Mouse (Mus musculus): ENCODE results near the gene Fbxl17. TPM values are rescaled to one million over a fixed set of nuclear protein-coding genes. Genes with fewer than 3 reads are reported as not detected.

Fbxl17 gene
- polyA plus RNA-seq, 1 experiment from 2014 or later = 29.0 TPM

- no peak overlapping the region for H3K4me3 ChIP-seq (replicated peaks)
- no peaks in the 10 kb centered on the region for H3K9me3 ChIP-seq
- peak overlapping the region; percentile 38 for H3K4me2 ChIP-seq (replicated peaks)
- 8% methylated on average over 5 of the region's 5 CpGs for WGBS
- peaks cover 52% of the 10 kb centered on the region for H3K4me1 ChIP-seq (replicated peaks)
- H3K27me3 ChIP-seq = no peaks in the 10 kb centered on the region
- 0 out of 2 replicates have a peak overlapping the region, but pooled peaks have one; percentile 23 for H3K9ac ChIP-seq (replicated peaks)
- ATAC-seq = peak; percentile 92
- peak overlapping the region; percentile 95 for H3K27ac ChIP-seq
- no peaks in the 10 kb centered on the region for H3K36me3 ChIP-seq
Measured at GRCm38 (mm10) chr17:63145311-63145741, 354.5 kb downstream of the Fbxl17 start.

GRCm38 (mm10) chr17:63143825-63144224 lies 356.0 kb downstream of the Fbxl17 start:
- Histone ChIP-seq H3K9me3 (no peaks in the 10 kb centered on the region), H3K27ac (peak overlapping the region; percentile 83), H3K9ac (replicated peaks) (no peak overlapping the region), H3K4me2 (replicated peaks) (peak overlapping the region; percentile 27; the same call in 1 of the 2 replicates), H3K4me1 (replicated peaks) (peaks cover 53% of the 10 kb centered on the region), H3K27me3 (no peaks in the 10 kb centered on the region), H3K4me3 (replicated peaks) (no peak overlapping the region), H3K36me3 (no peaks in the 10 kb centered on the region)
- no peak for ATAC-seq
- 14% methylated on average over 7 of the region's 7 CpGs for WGBS

DNA sequence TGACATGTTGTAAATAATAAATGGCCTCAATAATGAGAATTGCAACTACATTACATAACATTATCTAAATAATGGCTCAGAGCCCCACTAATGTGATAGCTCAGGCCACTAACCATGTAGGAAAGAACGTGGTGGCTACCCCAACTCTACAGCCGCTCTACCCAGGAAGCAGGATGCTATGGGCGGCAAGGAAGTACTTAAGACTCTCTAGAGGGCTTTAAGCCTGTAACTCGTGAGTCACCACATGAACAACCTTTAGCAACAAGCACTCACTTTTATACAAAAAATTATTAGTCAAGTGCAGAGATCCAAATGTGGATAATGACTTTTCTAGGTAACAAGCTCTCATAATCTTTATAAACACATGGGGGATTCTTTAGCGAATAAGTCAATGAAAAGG lies 365.0 kb downstream of the Fbxl17 start:
- no peaks in the 10 kb centered on the region for H3K27me3 ChIP-seq
- peaks cover 5% of the 10 kb centered on the region; the same call in 1 of the 2 replicates for H3K9me3 ChIP-seq
- no peak overlapping the region for H3K9ac ChIP-seq (replicated peaks)
- WGBS = 94% methylated on average over 5 of the region's 5 CpGs
- H3K4me2 ChIP-seq (replicated peaks) = no peak overlapping the region
- peaks cover 21% of the 10 kb centered on the region; the same call in 1 of the 2 replicates for H3K4me1 ChIP-seq (replicated peaks)
- H3K27ac ChIP-seq = no peak overlapping the region
- ATAC-seq = no peak
- H3K36me3 ChIP-seq = 0 out of 2 replicates have a peak, but pooled peaks cover 7% of the 10 kb centered on the region
- no peak overlapping the region for H3K4me3 ChIP-seq (replicated peaks)

DNA sequence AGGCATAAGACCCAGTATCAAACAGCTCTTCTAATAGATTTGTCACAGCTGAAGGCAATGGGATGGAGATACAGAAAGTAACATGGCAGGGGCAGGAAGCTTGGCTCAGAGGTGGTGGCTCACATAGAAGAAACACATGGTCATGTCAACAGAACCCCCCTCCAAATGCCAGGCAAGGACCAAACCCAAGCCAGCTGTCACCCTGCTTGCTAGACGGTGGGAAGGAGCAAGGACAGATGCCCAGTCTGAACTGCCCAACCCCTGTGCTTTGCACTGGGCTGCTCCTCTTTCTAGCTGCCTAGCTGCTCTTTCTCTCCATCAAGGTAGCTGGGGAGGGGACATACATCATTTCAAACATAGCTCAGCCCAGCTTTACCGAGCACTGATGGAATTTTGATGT lies 377.4 kb downstream of the Fbxl17 start:
- H3K4me1 ChIP-seq (replicated peaks) = peaks cover 11% of the 10 kb centered on the region
- no peak overlapping the region for H3K4me3 ChIP-seq (replicated peaks)
- H3K27me3 ChIP-seq = no peaks in the 10 kb centered on the region
- no peak for ATAC-seq
- 0 out of 2 replicates have a peak, but pooled peaks cover 2% of the 10 kb centered on the region for H3K9me3 ChIP-seq
- 83% methylated on average over 2 of the region's 2 CpGs for WGBS
- no peak overlapping the region for H3K27ac ChIP-seq
- H3K9ac ChIP-seq (replicated peaks) = no peak overlapping the region
- H3K4me2 ChIP-seq (replicated peaks) = no peak overlapping the region
- no peaks in the 10 kb centered on the region for H3K36me3 ChIP-seq

DNA sequence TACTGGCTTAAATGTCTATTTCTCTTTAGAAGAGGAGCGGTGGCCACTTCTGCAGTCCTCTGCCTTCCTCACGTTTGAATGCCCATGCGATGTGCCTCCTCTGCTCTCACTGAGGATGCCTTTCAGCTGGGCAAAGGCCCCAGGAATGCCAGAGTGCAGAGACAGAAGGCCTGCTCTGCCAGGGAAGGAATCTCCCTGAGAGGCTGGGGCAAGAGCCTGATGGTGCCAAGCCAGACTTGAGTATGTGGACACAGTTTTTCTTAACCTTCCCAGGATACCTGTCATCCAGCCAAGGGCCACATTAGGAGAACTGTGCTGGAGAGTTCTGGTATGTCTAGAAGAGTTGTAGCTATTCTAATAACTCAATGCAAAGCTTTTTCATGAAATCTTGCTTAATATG lies 380.1 kb downstream of the Fbxl17 start:
- H3K4me1 ChIP-seq (replicated peaks) = peaks cover 17% of the 10 kb centered on the region
- no peak for ATAC-seq
- H3K9me3 ChIP-seq = no peaks in the 10 kb centered on the region
- WGBS = 84% methylated on average over 3 of the region's 3 CpGs
- H3K27ac ChIP-seq = no peak overlapping the region
- no peaks in the 10 kb centered on the region for H3K36me3 ChIP-seq
- no peak overlapping the region for H3K4me3 ChIP-seq (replicated peaks)
- no peaks in the 10 kb centered on the region for H3K27me3 ChIP-seq
- no peak overlapping the region for H3K4me2 ChIP-seq (replicated peaks)
- no peak overlapping the region for H3K9ac ChIP-seq (replicated peaks)

GRCm38 (mm10) chr17:63119077-63119476 lies 380.7 kb downstream of the Fbxl17 start:
- Histone ChIP-seq H3K4me2 (replicated peaks) (no peak overlapping the region), H3K9me3 (no peaks in the 10 kb centered on the region)
- 52% methylated on average over 7 of the region's 7 CpGs for WGBS

GRCm38 (mm10) chr17:63117130-63117529 lies 382.7 kb downstream of the Fbxl17 start:
- no peak overlapping the region for H3K4me2 ChIP-seq (replicated peaks)
- H3K9me3 ChIP-seq = no peaks in the 10 kb centered on the region
- no peak overlapping the region for H3K9ac ChIP-seq (replicated peaks)
- H3K4me3 ChIP-seq (replicated peaks) = no peak overlapping the region
- H3K36me3 ChIP-seq = no peaks in the 10 kb centered on the region
- no peaks in the 10 kb centered on the region for H3K27me3 ChIP-seq
- H3K27ac ChIP-seq = no peak overlapping the region
- 64% methylated on average over 5 of the region's 5 CpGs for WGBS
- 0 out of 2 replicates have a peak, but pooled peaks have one; percentile 30 for ATAC-seq
- H3K4me1 ChIP-seq (replicated peaks) = peaks cover 17% of the 10 kb centered on the region

More at GRCm38 (mm10) chr17:63119077-63119476, 380.7 kb downstream of the Fbxl17 start:
- no peak overlapping the region for H3K4me3 ChIP-seq (replicated peaks)
- peaks cover 17% of the 10 kb centered on the region for H3K4me1 ChIP-seq (replicated peaks)
- no peak overlapping the region for H3K9ac ChIP-seq (replicated peaks)
- no peak for ATAC-seq
- no peaks in the 10 kb centered on the region for H3K27me3 ChIP-seq
- no peaks in the 10 kb centered on the region for H3K36me3 ChIP-seq
- no peak overlapping the region for H3K27ac ChIP-seq

DNA sequence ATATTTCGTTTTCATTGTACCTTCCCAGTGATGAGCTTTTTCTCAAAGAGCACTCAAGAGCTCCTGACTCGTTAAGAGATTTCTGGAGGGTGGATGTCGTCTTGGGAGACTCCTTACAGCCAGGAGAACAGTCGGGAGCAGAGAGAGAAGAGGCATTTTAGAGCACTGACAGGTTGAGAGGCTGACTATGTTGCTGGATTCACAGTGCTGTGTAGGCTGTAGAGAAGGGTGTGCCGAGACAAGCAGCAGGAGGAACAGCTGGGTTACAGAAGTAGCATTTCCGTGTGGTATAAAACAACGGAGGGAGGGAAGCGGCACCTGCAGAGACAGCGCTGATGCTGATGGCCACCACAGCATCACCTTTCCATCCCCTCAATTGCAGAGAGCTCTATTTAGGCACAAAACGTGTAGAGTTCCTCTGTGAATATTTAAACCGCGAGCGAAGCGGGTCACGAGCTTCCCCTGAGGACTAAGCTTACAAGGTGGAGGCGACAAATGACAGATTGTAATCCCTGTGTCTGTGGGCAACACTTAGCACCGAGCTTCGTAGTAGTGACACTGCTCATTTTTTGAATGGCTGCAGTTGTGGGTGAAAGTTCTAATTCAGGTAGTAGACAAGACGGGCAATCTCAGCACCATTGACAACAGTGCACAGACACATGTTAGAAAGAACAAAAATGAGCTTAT lies 385.3 kb downstream of the Fbxl17 start:
- H3K27ac ChIP-seq = no peak overlapping the region
- WGBS = 85% methylated on average over 19 of the region's 19 CpGs

DNA sequence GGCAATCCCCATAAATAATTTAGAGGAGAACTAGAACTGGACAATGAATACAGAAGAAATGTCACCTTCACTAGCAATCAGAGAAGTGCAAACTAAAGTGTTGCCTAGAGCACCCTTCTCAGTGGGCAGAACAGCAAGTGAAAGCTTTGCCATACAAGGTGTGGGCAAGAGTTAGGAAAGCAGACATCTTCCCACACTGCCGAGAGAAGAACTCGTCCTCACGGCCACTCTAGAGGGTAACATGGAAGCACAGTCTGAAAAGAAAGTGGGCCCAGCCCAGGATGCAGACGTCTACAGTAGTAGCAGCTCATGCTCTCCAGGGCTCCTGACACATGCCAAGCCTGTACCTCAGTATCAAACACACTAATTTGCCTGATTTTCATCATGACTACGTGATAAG lies 387.0 kb downstream of the Fbxl17 start:
- 84% methylated on average over 5 of the region's 5 CpGs for WGBS

More for the DNA sequence above, 385.3 kb downstream of the Fbxl17 start:
- no peaks in the 10 kb centered on the region for H3K27me3 ChIP-seq
- peaks cover 31% of the 10 kb centered on the region for H3K4me1 ChIP-seq (replicated peaks)
- ATAC-seq = no peak
- H3K9ac ChIP-seq (replicated peaks) = no peak overlapping the region
- H3K4me2 ChIP-seq (replicated peaks) = no peak overlapping the region
- H3K4me3 ChIP-seq (replicated peaks) = no peak overlapping the region
- no peaks in the 10 kb centered on the region for H3K9me3 ChIP-seq
- H3K36me3 ChIP-seq = no peaks in the 10 kb centered on the region

DNA sequence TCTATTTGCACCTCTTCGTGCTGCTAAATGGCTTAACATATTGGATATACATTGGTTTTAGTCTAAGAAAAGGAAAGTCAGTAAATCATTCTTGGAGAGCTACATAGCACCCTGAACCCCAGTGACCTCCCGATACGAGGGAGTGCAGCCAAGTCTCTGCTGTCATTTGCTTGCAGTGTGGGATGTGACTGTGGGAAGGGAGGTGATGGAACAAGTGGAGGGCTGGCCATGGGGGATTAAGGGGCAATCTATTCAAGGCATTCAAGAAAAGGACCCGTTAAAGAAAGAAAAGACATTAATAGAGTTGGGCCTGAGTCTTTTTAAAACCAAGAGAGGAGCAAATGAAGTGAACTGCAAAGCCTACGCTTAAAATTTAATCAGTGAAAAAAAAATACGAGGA lies 388.8 kb downstream of the Fbxl17 start:
- Histone ChIP-seq H3K27ac (no peak overlapping the region), H3K36me3 (no peaks in the 10 kb centered on the region), H3K27me3 (no peaks in the 10 kb centered on the region), H3K4me1 (replicated peaks) (peaks cover 34% of the 10 kb centered on the region), H3K9ac (replicated peaks) (no peak overlapping the region), H3K9me3 (no peaks in the 10 kb centered on the region), H3K4me2 (replicated peaks) (no peak overlapping the region), H3K4me3 (replicated peaks) (no peak overlapping the region)
- 12% methylated on average over 6 of the region's 6 CpGs for WGBS
- no peak for ATAC-seq

More for the DNA sequence above, 387.0 kb downstream of the Fbxl17 start:
- H3K27ac ChIP-seq = no peak overlapping the region
- no peaks in the 10 kb centered on the region for H3K27me3 ChIP-seq
- no peak overlapping the region for H3K9ac ChIP-seq (replicated peaks)
- no peak overlapping the region for H3K4me2 ChIP-seq (replicated peaks)
- no peaks in the 10 kb centered on the region for H3K36me3 ChIP-seq
- H3K4me1 ChIP-seq (replicated peaks) = peaks cover 31% of the 10 kb centered on the region
- H3K4me3 ChIP-seq (replicated peaks) = no peak overlapping the region
- no peaks in the 10 kb centered on the region for H3K9me3 ChIP-seq
- no peak for ATAC-seq

GRCm38 (mm10) chr17:63110211-63110755 lies 389.5 kb downstream of the Fbxl17 start:
- Histone ChIP-seq H3K9ac (replicated peaks) (no peak overlapping the region), H3K27ac (no peak overlapping the region), H3K4me1 (replicated peaks) (peaks cover 34% of the 10 kb centered on the region), H3K27me3 (no peaks in the 10 kb centered on the region), H3K9me3 (no peaks in the 10 kb centered on the region), H3K36me3 (no peaks in the 10 kb centered on the region), H3K4me2 (replicated peaks) (no peak overlapping the region), H3K4me3 (replicated peaks) (no peak overlapping the region)
- 37% methylated on average over 7 of the region's 7 CpGs for WGBS
- ATAC-seq = no peak

- peak; percentile 56; the same call in 1 of the 2 replicates for ATAC-seq
- no peaks in the 10 kb centered on the region for H3K36me3 ChIP-seq
Measured at GRCm38 (mm10) chr17:63108035-63108434, 391.8 kb downstream of the Fbxl17 start.

More at GRCm38 (mm10) chr17:63108035-63108434, 391.8 kb downstream of the Fbxl17 start:
- H3K4me2 ChIP-seq (replicated peaks) = no peak overlapping the region
- H3K27me3 ChIP-seq = no peaks in the 10 kb centered on the region
- WGBS = 45% methylated on average over 5 of the region's 5 CpGs
- peaks cover 34% of the 10 kb centered on the region for H3K4me1 ChIP-seq (replicated peaks)
- no peak overlapping the region for H3K9ac ChIP-seq (replicated peaks)
- no peak overlapping the region for H3K4me3 ChIP-seq (replicated peaks)
- H3K9me3 ChIP-seq = no peaks in the 10 kb centered on the region
- 0 out of 2 replicates have a peak overlapping the region, but pooled peaks have one; percentile 32 for H3K27ac ChIP-seq

Data from midbrain, embryonic 13.5 days (tissue).